Comparison of ENCODE assay signal across 27 mouse cellular contexts in genomic region chr1:125624376-125625076, GRCm38 (mm10). TPM values are rescaled to one million over a fixed set of nuclear protein-coding genes. Genes with fewer than 3 reads are reported as not detected.
A peak's percentile ranks its signal among the peaks of the same experiment; 100 is the strongest.
DNase-seq lines count a peak whose midpoint lies in the region; ATAC-seq and TF ChIP-seq lines count a peak whose summit lies in the region.
"Had no signal": no experiment of that assay in that cellular context is flagged by ENCODE, and none has a peak within 500 bp of the region (broad histone marks: within the 10 kb centered on the region; RNA-seq: fewer than 3 reads in every experiment).

No protein-coding gene starts in this region.

- H3K4me1 ChIP-seq in embryonic facial prominence, embryonic 11.5 days (ENCODE audit: control insufficient read depth, insufficient read depth, low read length), result no peaks in the 10 kb centered on the region
- H3K4me1 ChIP-seq in embryonic facial prominence, embryonic 10.5 days, result no peaks in the 10 kb centered on the region
- H3K4me1 ChIP-seq in lung, postnatal 0 days (ENCODE audit: insufficient read depth, low read depth, low read length), result no peaks in the 10 kb centered on the region
- no peaks in the 10 kb centered on the region for H3K4me1 ChIP-seq in midbrain, embryonic 13.5 days (replicated peaks)
- H3K4me1 ChIP-seq in midbrain, postnatal 0 days (ENCODE audit: insufficient read depth, low read length), result no peaks in the 10 kb centered on the region
- H3K4me1 ChIP-seq: forebrain, embryonic 15.5 days; heart, embryonic 10.5 days; hindbrain, embryonic 13.5 days had no signal

- no peak for TF ChIP-seq EP300 in lung, postnatal 0 days (IDR thresholded peaks at IDR 0.05)

- H3K27ac ChIP-seq in embryonic facial prominence, embryonic 11.5 days (replicated peaks; ENCODE audit: low read depth, low read length), result no peak overlapping the region
- H3K27ac ChIP-seq in embryonic facial prominence, embryonic 10.5 days (replicated peaks), result no peak overlapping the region
- no peak overlapping the region for H3K27ac ChIP-seq in lung, postnatal 0 days (ENCODE audit: low read length)
- H3K27ac ChIP-seq in midbrain, embryonic 13.5 days, result no peak overlapping the region
- no peak overlapping the region for H3K27ac ChIP-seq in midbrain, postnatal 0 days (ENCODE audit: low read depth, low read length)
- H3K27ac ChIP-seq: forebrain, embryonic 15.5 days; heart, embryonic 10.5 days; hindbrain, embryonic 13.5 days; hindbrain, postnatal 0 days had no signal

- no peak overlapping the region for H3K4me2 ChIP-seq in embryonic facial prominence, embryonic 11.5 days (ENCODE audit: low read depth, low read length)
- H3K4me2 ChIP-seq in lung, postnatal 0 days (replicated peaks; ENCODE audit: low read depth, low read length), result no peak overlapping the region
- no peak overlapping the region for H3K4me2 ChIP-seq in midbrain, embryonic 13.5 days (replicated peaks)
- H3K4me2 ChIP-seq in midbrain, postnatal 0 days (ENCODE audit: low read depth, low read length, poor library complexity, severe bottlenecking), result no peak overlapping the region
- H3K4me2 ChIP-seq: forebrain, embryonic 15.5 days; hindbrain, embryonic 13.5 days had no signal

- 67% methylated on average over 4 of the region's 4 CpGs for WGBS in embryonic facial prominence, embryonic 11.5 days
- WGBS in embryonic facial prominence, embryonic 10.5 days, result 81% methylated on average over 4 of the region's 4 CpGs
- 50% methylated on average over 4 of the region's 4 CpGs for WGBS in lung, postnatal 0 days
- 70% methylated on average over 4 of the region's 4 CpGs for WGBS in midbrain, embryonic 13.5 days
- 68% methylated on average over 4 of the region's 4 CpGs for WGBS in midbrain, postnatal 0 days

- no peak for DNase-seq in embryonic facial prominence, embryonic 11.5 days (ENCODE audit: low spot score)
- no peak for DNase-seq in embryonic facial prominence, embryonic 10.5 days (ENCODE audit: low spot score)
- DNase-seq in lung, postnatal 0 days (ENCODE audit: low spot score), result peak; percentile 56
- DNase-seq in lung, postnatal 4 days, result no peak
- no peak for DNase-seq in midbrain, postnatal 0 days (ENCODE audit: low spot score)
- DNase-seq: adrenal gland, adult 8-10 months; adrenal gland, postnatal 36 days; B cell, adult 2 months; cerebellum, adult 11 months; cerebellum, adult 8-10 months; cerebellum, postnatal 14 days; embryo, embryonic 11 days; gastrocnemius, postnatal 36 days; heart, adult 18-20 months; heart, postnatal 10 days had no signal

- no peaks in the 10 kb centered on the region for H3K27me3 ChIP-seq in embryonic facial prominence, embryonic 11.5 days (ENCODE audit: control insufficient read depth, insufficient read depth, low read length)
- H3K27me3 ChIP-seq in embryonic facial prominence, embryonic 10.5 days (replicated peaks; ENCODE audit: low read depth, poor library complexity, severe bottlenecking), result no peaks in the 10 kb centered on the region
- H3K27me3 ChIP-seq in lung, postnatal 0 days (replicated peaks; ENCODE audit: insufficient read depth, low read length), result no peaks in the 10 kb centered on the region
- no peaks in the 10 kb centered on the region for H3K27me3 ChIP-seq in midbrain, embryonic 13.5 days
- no peaks in the 10 kb centered on the region for H3K27me3 ChIP-seq in midbrain, postnatal 0 days (ENCODE audit: insufficient read depth, low read length)
- H3K27me3 ChIP-seq: forebrain, embryonic 15.5 days; hindbrain, embryonic 13.5 days had no signal

- no peak for TF ChIP-seq CTCF in lung, postnatal 0 days (IDR thresholded peaks at IDR 0.05)
- TF ChIP-seq CTCF in midbrain, postnatal 0 days (IDR thresholded peaks at IDR 0.05), result no peak

- no peak overlapping the region for H3K9ac ChIP-seq in embryonic facial prominence, embryonic 11.5 days (replicated peaks; ENCODE audit: low read length)
- H3K9ac ChIP-seq in lung, postnatal 0 days (replicated peaks; ENCODE audit: low read depth), result no peak overlapping the region
- H3K9ac ChIP-seq in midbrain, embryonic 13.5 days (replicated peaks), result no peak overlapping the region
- no peak overlapping the region for H3K9ac ChIP-seq in midbrain, postnatal 0 days (replicated peaks; ENCODE audit: low read length, poor library complexity, severe bottlenecking)
- H3K9ac ChIP-seq: forebrain, embryonic 15.5 days; hindbrain, embryonic 13.5 days had no signal

- H3K4me3 ChIP-seq in embryonic facial prominence, embryonic 11.5 days (ENCODE audit: low read depth, low read length), result no peak overlapping the region
- no peak overlapping the region for H3K4me3 ChIP-seq in embryonic facial prominence, embryonic 10.5 days
- no peak overlapping the region for H3K4me3 ChIP-seq in lung, postnatal 0 days (ENCODE audit: low read depth, low read length)
- H3K4me3 ChIP-seq in midbrain, embryonic 13.5 days (replicated peaks), result no peak overlapping the region
- no peak overlapping the region for H3K4me3 ChIP-seq in midbrain, postnatal 0 days (ENCODE audit: low read depth, low read length)
- H3K4me3 ChIP-seq: forebrain, embryonic 15.5 days; heart, embryonic 10.5 days; hindbrain, embryonic 13.5 days had no signal

- H3K36me3 ChIP-seq in embryonic facial prominence, embryonic 11.5 days (replicated peaks; ENCODE audit: control insufficient read depth, insufficient read depth, low read depth, low read length), result no peaks in the 10 kb centered on the region
- no peaks in the 10 kb centered on the region for H3K36me3 ChIP-seq in embryonic facial prominence, embryonic 10.5 days (replicated peaks)
- H3K36me3 ChIP-seq in lung, postnatal 0 days (ENCODE audit: insufficient read depth, low read length), result no peaks in the 10 kb centered on the region
- no peaks in the 10 kb centered on the region for H3K36me3 ChIP-seq in midbrain, embryonic 13.5 days
- H3K36me3 ChIP-seq in midbrain, postnatal 0 days (ENCODE audit: insufficient read depth, low read length), result no peaks in the 10 kb centered on the region
- H3K36me3 ChIP-seq: forebrain, embryonic 15.5 days; G1E; heart, embryonic 10.5 days; hindbrain, embryonic 13.5 days had no signal

- H3K9me3 ChIP-seq in embryonic facial prominence, embryonic 11.5 days (replicated peaks; ENCODE audit: control insufficient read depth, low read length), result no peaks in the 10 kb centered on the region
- H3K9me3 ChIP-seq in embryonic facial prominence, embryonic 10.5 days, result no peaks in the 10 kb centered on the region
- no peaks in the 10 kb centered on the region for H3K9me3 ChIP-seq in lung, postnatal 0 days (ENCODE audit: low read length)
- no peaks in the 10 kb centered on the region for H3K9me3 ChIP-seq in midbrain, embryonic 13.5 days
- H3K9me3 ChIP-seq in midbrain, postnatal 0 days (ENCODE audit: low read length), result no peaks in the 10 kb centered on the region
- H3K9me3 ChIP-seq: forebrain, embryonic 15.5 days; G1E; heart, embryonic 10.5 days; hindbrain, embryonic 13.5 days had no signal

- ATAC-seq in embryonic facial prominence, embryonic 11.5 days (replicated peaks; ENCODE audit: insufficient number of reproducible peaks, low FRiP score, low TSS enrichment, low read depth), result peak; percentile 73; the same call in 1 of the 2 replicates
- peak; percentile 80 for ATAC-seq in lung, postnatal 0 days
- ATAC-seq in midbrain, embryonic 13.5 days, result 0 out of 2 replicates have a peak, but pooled peaks have one; percentile 56
- no peak for ATAC-seq in midbrain, postnatal 0 days (ENCODE audit: low FRiP score)
- ATAC-seq in inflammation-experienced regulatory T-cells, adult 6 months, result no peak
- ATAC-seq: CD4-positive, CD25-positive, alpha-beta regulatory T cell, adult 4 months; forebrain, embryonic 15.5 days; hindbrain, postnatal 0 days had no signal

RNA-seq across cellular contexts. Expression of gene Gpr39, which starts 52.3 kb away (rescaled TPM):
- polyA plus RNA-seq in embryonic facial prominence, embryonic 11.5 days (2014; fragmentation: Nextera tagmentation; extraction: Ambion mirVana), result not detected in 2 replicates
- polyA plus RNA-seq in embryonic facial prominence, embryonic 10.5 days (2016; fragmentation: Nextera tagmentation; extraction: Ambion mirVana), result 0.06 TPM in 1 of 2 replicates, not detected in the other
- polyA plus RNA-seq in lung, postnatal 0 days (2015; fragmentation: Nextera tagmentation; extraction: Ambion mirVana), result 3.7 and 5.4 TPM in 2 replicates
- polyA plus RNA-seq in midbrain, embryonic 13.5 days (2015; fragmentation: Nextera tagmentation; extraction: Ambion mirVana), result not detected in 2 replicates
- total RNA-seq in midbrain, postnatal 0 days (2014; rRNA removed), result 1.6 TPM in 1 of 2 replicates, not detected in the other
- 0.06 TPM in 1 of 2 replicates, not detected in the other for polyA plus RNA-seq in midbrain, postnatal 0 days (2015; fragmentation: Nextera tagmentation; extraction: Ambion mirVana)
- polyA plus RNA-seq in inflammation-experienced regulatory T-cells, adult 6 months (2017; shearing (Covaris generic)), result not detected
- total RNA-seq: common myeloid progenitor, adult 5-6 weeks; gastrocnemius, adult 8-10 months; gastrocnemius, postnatal 36 days; hematopoietic stem cell, adult 5-6 weeks had no signal
- polyA plus RNA-seq: CD4-positive, CD25-positive, alpha-beta regulatory T cell, adult 4 months; forebrain, embryonic 11.5 days; forebrain, embryonic 15.5 days; G1E had no signal

Comparison
In these comparisons a context has a peak if more than half of its experiments do, and no peak if none do; other contexts are left out.
1. ATAC-seq: peak in embryonic facial prominence, embryonic 11.5 days (single experiment), lung, postnatal 0 days (single experiment) and midbrain, embryonic 13.5 days (single experiment); none in midbrain, postnatal 0 days (single experiment) and inflammation-experienced regulatory T-cells, adult 6 months (single experiment).